Mouse (Mus musculus): Measurements from ENCODE around the gene Pglyrp2. TPM values are rescaled to one million over a fixed set of nuclear protein-coding genes. Genes with fewer than 3 reads are reported as not detected.

Gene Pglyrp2
- polyA plus RNA-seq, 1 experiment: not detected

- Histone ChIP-seq H3K27me3 (ENCODE audit: control insufficient read depth, insufficient read depth, insufficient read length) (peaks cover 26% of the 10 kb centered on the region), H3K4me3 (ENCODE audit: insufficient read depth, poor library complexity, severe bottlenecking) (no peak overlapping the region), H3K36me3 (ENCODE audit: control insufficient read depth, insufficient read depth) (no peaks in the 10 kb centered on the region), H3K79me2 (ENCODE audit: control insufficient read depth, insufficient read depth) (no peaks in the 10 kb centered on the region), H3ac (ENCODE audit: control insufficient read depth, insufficient read length, low read depth) (no peak overlapping the region), H3K79me3 (ENCODE audit: low read depth) (no peaks in the 10 kb centered on the region)
- TF ChIP-seq CTCF (IDR thresholded peaks at IDR 0.05; ENCODE audit: control insufficient read depth, insufficient read depth, insufficient read length) (no peak), FOSL1 (IDR thresholded peaks at IDR 0.05; ENCODE audit: insufficient read depth, low read length, poor library complexity, severe bottlenecking) (no peak), USF1 (IDR thresholded peaks at IDR 0.05; ENCODE audit: low read depth) (no peak), CEBPB (IDR thresholded peaks at IDR 0.05; ENCODE audit: low read depth) (no peak), MYOD1 (IDR thresholded peaks at IDR 0.05; ENCODE audit: control insufficient read depth, insufficient read length, low read depth) (no peak)
Observed at GRCm38 (mm10) chr17:32443245-32443644, 19.3 kb upstream of the Pglyrp2 start.

GRCm38 (mm10) chr17:32437106-32437505 is 13.1 kb upstream of the Pglyrp2 start:
- Histone ChIP-seq H3K79me3 (ENCODE audit: low read depth) (no peaks in the 10 kb centered on the region), H3ac (ENCODE audit: control insufficient read depth, insufficient read length, low read depth) (no peak overlapping the region), H3K36me3 (ENCODE audit: control insufficient read depth, insufficient read depth) (no peaks in the 10 kb centered on the region), H3K27me3 (ENCODE audit: control insufficient read depth, insufficient read depth, insufficient read length) (peaks cover 29% of the 10 kb centered on the region), H3K79me2 (ENCODE audit: control insufficient read depth, insufficient read depth) (no peaks in the 10 kb centered on the region), H3K4me3 (ENCODE audit: insufficient read depth, poor library complexity, severe bottlenecking) (no peak overlapping the region)
- TF ChIP-seq MAX (IDR thresholded peaks at IDR 0.05): no peak
- no peak for TF ChIP-seq CTCF (IDR thresholded peaks at IDR 0.05; ENCODE audit: control insufficient read depth, insufficient read depth, insufficient read length)
- no peak for TF ChIP-seq MYOG (IDR thresholded peaks at IDR 0.05; ENCODE audit: control insufficient read depth, extremely low read depth, insufficient read length)
- TF ChIP-seq USF1 (IDR thresholded peaks at IDR 0.05; ENCODE audit: low read depth): no peak
- TF ChIP-seq MYOD1 (IDR thresholded peaks at IDR 0.05; ENCODE audit: control insufficient read depth, insufficient read length, low read depth): no peak
- TF ChIP-seq FOSL1 (IDR thresholded peaks at IDR 0.05; ENCODE audit: insufficient read depth, low read length, poor library complexity, severe bottlenecking): no peak
- TF ChIP-seq CEBPB (IDR thresholded peaks at IDR 0.05; ENCODE audit: low read depth): no peak

- TF ChIP-seq MYOG (IDR thresholded peaks at IDR 0.05; ENCODE audit: control insufficient read depth, extremely low read depth, insufficient read length) (no peak), CEBPB (IDR thresholded peaks at IDR 0.05; ENCODE audit: low read depth) (no peak), MAX (IDR thresholded peaks at IDR 0.05) (no peak), USF1 (IDR thresholded peaks at IDR 0.05; ENCODE audit: low read depth) (no peak), CTCF (IDR thresholded peaks at IDR 0.05; ENCODE audit: control insufficient read depth, insufficient read depth, insufficient read length) (no peak), FOSL1 (IDR thresholded peaks at IDR 0.05; ENCODE audit: insufficient read depth, low read length, poor library complexity, severe bottlenecking) (no peak), MYOD1 (IDR thresholded peaks at IDR 0.05; ENCODE audit: control insufficient read depth, insufficient read length, low read depth) (no peak)
- H3K4me3 ChIP-seq (ENCODE audit: insufficient read depth, poor library complexity, severe bottlenecking): no peak overlapping the region
- H3ac ChIP-seq (ENCODE audit: control insufficient read depth, insufficient read length, low read depth): no peak overlapping the region
- no peaks in the 10 kb centered on the region for H3K36me3 ChIP-seq (ENCODE audit: control insufficient read depth, insufficient read depth)
- H3K27me3 ChIP-seq (ENCODE audit: control insufficient read depth, insufficient read depth, insufficient read length): peaks cover 18% of the 10 kb centered on the region
- no peaks in the 10 kb centered on the region for H3K79me2 ChIP-seq (ENCODE audit: control insufficient read depth, insufficient read depth)
- no peaks in the 10 kb centered on the region for H3K79me3 ChIP-seq (ENCODE audit: low read depth)
Observed at GRCm38 (mm10) chr17:32435151-32435550, 11.2 kb upstream of the Pglyrp2 start.

- no peaks in the 10 kb centered on the region for H3K79me3 ChIP-seq (ENCODE audit: low read depth)
- TF ChIP-seq CTCF (IDR thresholded peaks at IDR 0.05; ENCODE audit: control insufficient read depth, insufficient read depth, insufficient read length): no peak
- no peak for TF ChIP-seq MYOD1 (IDR thresholded peaks at IDR 0.05; ENCODE audit: control insufficient read depth, insufficient read length, low read depth)
- TF ChIP-seq FOSL1 (IDR thresholded peaks at IDR 0.05; ENCODE audit: insufficient read depth, low read length, poor library complexity, severe bottlenecking): no peak
- no peak overlapping the region for H3ac ChIP-seq (ENCODE audit: control insufficient read depth, insufficient read length, low read depth)
- H3K36me3 ChIP-seq (ENCODE audit: control insufficient read depth, insufficient read depth): no peaks in the 10 kb centered on the region
- H3K79me2 ChIP-seq (ENCODE audit: control insufficient read depth, insufficient read depth): no peaks in the 10 kb centered on the region
- H3K27me3 ChIP-seq (ENCODE audit: control insufficient read depth, insufficient read depth, insufficient read length): peaks cover 14% of the 10 kb centered on the region
- no peak overlapping the region for H3K4me3 ChIP-seq (ENCODE audit: insufficient read depth, poor library complexity, severe bottlenecking)
Observed at GRCm38 (mm10) chr17:32434324-32434723, 10.4 kb upstream of the Pglyrp2 start.

- H3K36me3 ChIP-seq (ENCODE audit: control insufficient read depth, insufficient read depth): no peaks in the 10 kb centered on the region
- no peaks in the 10 kb centered on the region for H3K79me3 ChIP-seq (ENCODE audit: low read depth)
- no peak overlapping the region for H3K4me3 ChIP-seq (ENCODE audit: insufficient read depth, poor library complexity, severe bottlenecking)
- H3K79me2 ChIP-seq (ENCODE audit: control insufficient read depth, insufficient read depth): no peaks in the 10 kb centered on the region
- H3ac ChIP-seq (ENCODE audit: control insufficient read depth, insufficient read length, low read depth): no peak overlapping the region
- no peak for TF ChIP-seq CTCF (IDR thresholded peaks at IDR 0.05; ENCODE audit: control insufficient read depth, insufficient read depth, insufficient read length)
- TF ChIP-seq CEBPB (IDR thresholded peaks at IDR 0.05; ENCODE audit: low read depth): no peak
- peaks cover 11% of the 10 kb centered on the region for H3K27me3 ChIP-seq (ENCODE audit: control insufficient read depth, insufficient read depth, insufficient read length)
Observed at GRCm38 (mm10) chr17:32431972-32432371, 8.0 kb upstream of the Pglyrp2 start.

- Histone ChIP-seq H3K4me3 (ENCODE audit: insufficient read depth, poor library complexity, severe bottlenecking) (no peak overlapping the region), H3K79me2 (ENCODE audit: control insufficient read depth, insufficient read depth) (no peaks in the 10 kb centered on the region), H3ac (ENCODE audit: control insufficient read depth, insufficient read length, low read depth) (no peak overlapping the region), H3K36me3 (ENCODE audit: control insufficient read depth, insufficient read depth) (no peaks in the 10 kb centered on the region), H3K79me3 (ENCODE audit: low read depth) (no peaks in the 10 kb centered on the region), H3K27me3 (ENCODE audit: control insufficient read depth, insufficient read depth, insufficient read length) (peaks cover 11% of the 10 kb centered on the region)
- TF ChIP-seq CTCF (IDR thresholded peaks at IDR 0.05; ENCODE audit: control insufficient read depth, insufficient read depth, insufficient read length) (no peak), MYOD1 (IDR thresholded peaks at IDR 0.05; ENCODE audit: control insufficient read depth, insufficient read length, low read depth) (no peak), MAX (IDR thresholded peaks at IDR 0.05) (no peak), USF1 (IDR thresholded peaks at IDR 0.05; ENCODE audit: low read depth) (no peak), CEBPB (IDR thresholded peaks at IDR 0.05; ENCODE audit: low read depth) (no peak), FOSL1 (IDR thresholded peaks at IDR 0.05; ENCODE audit: insufficient read depth, low read length, poor library complexity, severe bottlenecking) (no peak), MYOG (IDR thresholded peaks at IDR 0.05; ENCODE audit: control insufficient read depth, extremely low read depth, insufficient read length) (no peak)
Observed at GRCm38 (mm10) chr17:32426610-32427009, 2.6 kb upstream of the Pglyrp2 start.
